ENCODE assay signal across 10 mouse cellular contexts in the genomic region with DNA sequence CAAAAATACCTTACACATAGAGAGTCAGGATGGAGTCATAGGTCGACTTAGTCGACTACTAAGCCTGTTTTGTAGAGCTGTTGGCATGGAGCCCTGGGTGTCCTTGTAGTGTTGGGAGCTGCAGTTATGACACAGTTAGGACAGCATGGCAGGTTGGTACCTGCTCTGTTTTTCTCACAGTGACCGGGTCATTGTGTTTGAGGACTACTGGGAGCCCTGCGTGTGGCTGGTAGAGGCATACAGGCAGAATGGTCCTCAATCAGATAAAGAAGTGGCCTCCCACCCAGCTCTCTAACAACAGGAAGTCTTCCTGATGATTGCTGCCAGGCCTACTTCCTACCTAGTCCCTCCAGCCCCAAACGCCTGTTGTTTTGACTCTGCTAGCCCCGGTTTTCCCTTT. TPM values are rescaled to one million over a fixed set of nuclear protein-coding genes. Genes with fewer than 3 reads are reported as not detected.
DNase-seq lines count a peak whose midpoint lies in the region; ATAC-seq and TF ChIP-seq lines count a peak whose summit lies in the region.
"Had no signal": no experiment of that assay in that cellular context is flagged by ENCODE, and none has a peak within 500 bp of the region (broad histone marks: within the 10 kb centered on the region; RNA-seq: fewer than 3 reads in every experiment).

No protein-coding gene starts in this region.

- H3K27ac ChIP-seq in heart, embryonic 13.5 days (replicated peaks): peak overlapping the region; percentile 73
- peak overlapping the region; percentile 43; the same call in 1 of the 2 replicates for H3K27ac ChIP-seq in kidney, postnatal 0 days

- WGBS in heart, embryonic 13.5 days: 16% methylated on average over 6 of the region's 6 CpGs
- WGBS in kidney, postnatal 0 days: 29% methylated on average over 6 of the region's 6 CpGs

- no peak for ATAC-seq in heart, embryonic 13.5 days (ENCODE audit: extremely low read depth, insufficient number of reproducible peaks, low FRiP score, low TSS enrichment)
- no peak for ATAC-seq in kidney, postnatal 0 days (replicated peaks; ENCODE audit: low FRiP score, low read depth)

- H3K9ac ChIP-seq in heart, embryonic 13.5 days: no peak overlapping the region
- no peak overlapping the region for H3K9ac ChIP-seq in kidney, postnatal 0 days (ENCODE audit: low read depth, low read length)

- no peak for TF ChIP-seq CTCF in kidney, postnatal 0 days (IDR thresholded peaks at IDR 0.05; ENCODE audit: low read depth)

- DNase-seq in lung, postnatal 14 days: peak; percentile 23
- no peak for DNase-seq in lung, postnatal 10 days
- DNase-seq in adrenal gland, postnatal 14 days: peak; percentile 91
- no peak for DNase-seq in kidney, postnatal 0 days (ENCODE audit: low spot score)
- DNase-seq in left cerebral cortex, postnatal 36 days (ENCODE audit: low spot score in 2 of 2): no peak
- DNase-seq in thymus, adult 18-20 months: no peak
- no peak for DNase-seq in cerebellum, adult 18-20 months
- DNase-seq: cerebellum, postnatal 36 days had no signal

- no peaks in the 10 kb centered on the region for H3K9me3 ChIP-seq in heart, embryonic 13.5 days
- H3K9me3 ChIP-seq in kidney, postnatal 0 days (replicated peaks; ENCODE audit: low read length): no peaks in the 10 kb centered on the region

- no peaks in the 10 kb centered on the region for H3K27me3 ChIP-seq in heart, embryonic 13.5 days (replicated peaks)
- H3K27me3 ChIP-seq in kidney, postnatal 0 days (ENCODE audit: insufficient read depth, low read length): no peaks in the 10 kb centered on the region
- H3K27me3 ChIP-seq: CH12.LX had no signal

- H3K4me3 ChIP-seq in heart, embryonic 13.5 days: no peak overlapping the region
- no peak overlapping the region for H3K4me3 ChIP-seq in kidney, postnatal 0 days (replicated peaks; ENCODE audit: low read depth, low read length)

- H3K4me1 ChIP-seq in heart, embryonic 13.5 days: peaks cover 73% of the 10 kb centered on the region
- H3K4me1 ChIP-seq in kidney, postnatal 0 days (replicated peaks; ENCODE audit: insufficient read depth, low read length): peaks cover 37% of the 10 kb centered on the region

- H3K4me2 ChIP-seq in heart, embryonic 13.5 days: no peak overlapping the region
- no peak overlapping the region for H3K4me2 ChIP-seq in kidney, postnatal 0 days (ENCODE audit: low read length)

- intact Hi-C loops in left cerebral cortex, postnatal 36 days (cut with DNase I): no loop called here

- H3K36me3 ChIP-seq in heart, embryonic 13.5 days: peaks cover 7% of the 10 kb centered on the region; the same call in 1 of the 2 replicates
- no peaks in the 10 kb centered on the region; the same call in 1 of the 2 replicates for H3K36me3 ChIP-seq in kidney, postnatal 0 days (ENCODE audit: insufficient read depth, low read length)

RNA-seq across cellular contexts. Expression of gene Itpr1, which starts 20.2 kb away (rescaled TPM):
- total RNA-seq in adrenal gland, postnatal 14 days (2021): 121 and 125 TPM in 2 replicates
- polyA plus RNA-seq in heart, embryonic 13.5 days (2015; fragmentation: Nextera tagmentation; extraction: Ambion mirVana): 11.1 and 12.1 TPM in 2 replicates
- polyA plus RNA-seq in kidney, postnatal 0 days (2015; fragmentation: Nextera tagmentation; extraction: Ambion mirVana): 21.2 TPM in 2 replicates
- 100 to 1,000 TPM; 410 to 414 TPM for total RNA-seq in left cerebral cortex, postnatal 36 days (2021)

RNA-seq across cellular contexts. Expression of gene Sumf1, which starts 47.7 kb away (rescaled TPM):
- 26.6 and 28.1 TPM in 2 replicates for total RNA-seq in adrenal gland, postnatal 14 days (2021)
- polyA plus RNA-seq in heart, embryonic 13.5 days (2015; fragmentation: Nextera tagmentation; extraction: Ambion mirVana): 18.9 and 22.1 TPM in 2 replicates
- polyA plus RNA-seq in kidney, postnatal 0 days (2015; fragmentation: Nextera tagmentation; extraction: Ambion mirVana): 34.0 and 34.2 TPM in 2 replicates
- total RNA-seq in left cerebral cortex, postnatal 36 days (2021): 10 to 100 TPM; 22.1 to 24.5 TPM

Comparison
In these comparisons a context has a peak if more than half of its experiments do, and no peak if none do; other contexts are left out.
1. DNase-seq: peak in lung, postnatal 14 days (single experiment) and adrenal gland, postnatal 14 days (single experiment); none in lung, postnatal 10 days (single experiment), kidney, postnatal 0 days (single experiment), left cerebral cortex, postnatal 36 days (0 of 2), thymus, adult 18-20 months (0 of 2) and cerebellum, adult 18-20 months (0 of 2).